Mouse (Mus musculus) gastrocnemius, postnatal 10 days (tissue): ENCODE results near the gene Gm7247. TPM values are rescaled to one million over a fixed set of nuclear protein-coding genes. Genes with fewer than 3 reads are reported as not detected.
"Not testable (repeated sequence)": the region's sequence is repeated elsewhere in the genome, so short reads cannot be mapped to it uniquely, and the experiment has no call there.

Source experiments
- DNase-seq: peaks from one replicate; pipeline ENCODE4 v3.0.0; 2021; ENCODE audit warnings: mixed read lengths
- total RNA-seq, 2 experiments: library from RNA; stranded (reverse); gene quantifications; 2 replicates each; pipeline ENCODE4 v1.2.3; 2021

The Gm7247 gene
- total RNA-seq, 2 experiments from 2014 or later, result not detected

DNA sequence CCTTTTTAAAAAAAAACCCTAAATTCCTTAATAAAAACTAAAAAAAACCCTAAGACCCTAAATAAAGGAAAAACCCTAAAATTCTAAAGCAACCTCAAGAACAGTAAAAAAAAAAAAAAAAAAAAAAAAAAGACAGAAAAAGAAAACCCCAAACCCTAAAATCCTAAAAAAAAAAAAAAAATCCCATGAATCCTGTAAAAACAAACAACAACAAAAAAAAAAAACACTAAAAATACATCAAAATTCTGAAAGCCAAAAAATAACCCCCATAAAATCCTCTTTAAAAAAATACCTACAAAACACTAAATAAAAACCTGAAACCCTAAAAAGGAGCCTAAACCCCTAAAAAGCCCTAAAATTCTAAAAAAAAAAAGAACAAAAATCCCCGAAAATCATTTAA, 135.4 kb downstream of the Gm7247 start:
- no peak for DNase-seq

DNA sequence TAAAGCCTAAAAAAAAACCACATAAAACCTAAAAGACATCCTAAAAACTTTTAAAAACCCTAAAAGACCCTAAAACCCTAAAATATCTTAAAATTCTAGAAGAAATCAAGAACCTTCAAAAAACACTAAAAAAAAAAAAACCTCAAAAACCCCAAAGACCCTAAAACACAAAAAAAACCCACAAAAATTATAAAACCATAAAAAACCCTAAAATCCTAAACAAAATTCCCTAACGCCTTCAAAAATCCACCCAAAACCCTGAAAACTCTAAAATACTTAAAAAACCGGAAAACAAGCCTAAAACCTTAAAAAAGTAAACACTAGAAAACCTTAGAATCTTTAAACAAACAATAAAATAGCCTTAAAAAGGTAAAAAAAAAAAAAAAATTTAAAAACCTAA, 136.4 kb downstream of the Gm7247 start:
- DNase-seq, result no peak

DNA sequence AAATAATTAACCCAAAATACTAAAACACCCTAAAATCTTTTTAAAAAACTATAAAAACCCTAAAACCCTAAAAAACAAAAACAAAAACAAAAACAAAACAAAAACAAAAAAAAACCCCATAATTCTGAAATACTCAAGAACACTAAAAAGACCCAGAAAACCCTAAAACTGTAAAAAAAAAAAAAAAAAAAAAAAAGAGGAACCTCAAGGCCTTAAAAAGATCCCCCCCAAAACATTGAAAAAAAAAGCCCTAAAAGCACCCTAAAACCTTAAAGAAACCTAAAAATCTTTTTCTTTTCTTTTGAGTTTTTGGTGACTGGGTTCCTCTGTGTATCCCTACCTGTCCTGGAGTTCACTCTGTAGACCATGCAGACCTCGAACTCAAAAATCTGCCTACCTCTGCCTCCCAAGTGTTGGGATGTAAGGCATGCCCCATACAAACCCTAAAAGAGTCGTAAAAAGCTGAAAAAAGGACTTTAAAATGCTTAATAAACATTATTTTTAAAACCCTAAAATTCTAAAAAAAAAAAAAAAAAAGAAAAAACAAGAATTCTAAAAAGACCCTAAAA, 138.2 kb downstream of the Gm7247 start:
- DNase-seq, result no peak

DNA sequence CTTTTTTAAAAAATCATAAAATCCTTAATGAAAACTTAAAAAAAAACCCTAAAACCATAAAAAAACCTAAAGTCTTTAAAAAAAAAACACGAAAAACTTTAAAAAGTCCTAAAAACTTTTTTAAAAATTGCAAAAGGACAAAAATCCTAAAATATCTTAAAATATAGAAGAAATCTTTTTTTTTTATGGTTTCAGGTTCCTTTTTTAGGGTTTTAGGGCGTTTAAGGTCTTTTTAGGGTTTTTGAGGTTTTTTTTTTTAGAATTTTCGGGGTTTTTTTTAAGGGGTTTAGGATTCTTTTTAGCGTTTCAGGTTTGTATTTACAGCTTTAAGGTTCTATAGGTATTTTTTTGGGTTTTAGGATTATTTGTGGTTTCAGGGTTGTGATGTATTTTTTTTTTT, 138.9 kb downstream of the Gm7247 start:
- no peak for DNase-seq

DNA sequence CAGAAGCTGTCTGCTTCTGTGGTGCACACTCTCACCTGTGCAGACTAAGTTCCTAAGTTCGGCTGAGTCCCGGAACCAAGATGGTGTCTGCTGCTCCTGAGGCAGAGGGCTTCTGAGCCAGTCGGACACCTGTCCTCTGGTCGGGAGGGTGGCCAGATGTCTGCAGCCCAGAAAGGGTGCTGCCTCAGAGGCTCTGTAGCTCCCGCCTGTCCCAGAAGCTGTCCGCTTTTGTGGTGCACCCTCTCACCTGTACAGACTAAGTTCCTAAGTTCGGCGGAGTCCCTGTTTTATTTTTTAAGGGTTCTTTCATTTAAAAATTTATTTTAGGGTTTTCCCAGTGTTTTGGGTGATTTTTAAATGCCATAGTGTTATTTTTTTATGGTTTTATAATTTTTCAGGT, 145.9 kb downstream of the Gm7247 start:
- DNase-seq, result no peak

DNA sequence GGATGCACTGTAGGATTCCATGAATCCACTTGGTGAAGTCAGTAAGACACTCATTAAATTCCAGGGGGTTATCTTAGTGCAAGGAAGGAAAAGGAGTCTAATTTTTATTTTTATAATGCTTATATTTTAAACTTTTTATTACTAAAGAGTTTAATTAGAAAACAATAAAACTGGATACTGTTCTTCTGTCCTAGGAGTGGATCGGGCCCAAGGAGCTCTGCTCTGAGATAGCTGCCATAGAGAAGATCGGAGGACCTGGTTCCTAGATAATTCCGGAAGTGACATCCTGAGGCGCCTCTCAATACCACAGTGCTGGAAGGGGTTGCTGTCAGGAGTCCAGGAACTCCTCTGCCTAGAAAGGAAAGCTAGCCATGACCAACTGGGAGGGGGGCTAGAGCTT, 190.9 kb downstream of the Gm7247 start, which contains the start of gene Gm5622:
TSS of gene Gm5622 (plus strand) at position 301 of the 400 bp plus-strand sequence.
- no peak for DNase-seq

DNA sequence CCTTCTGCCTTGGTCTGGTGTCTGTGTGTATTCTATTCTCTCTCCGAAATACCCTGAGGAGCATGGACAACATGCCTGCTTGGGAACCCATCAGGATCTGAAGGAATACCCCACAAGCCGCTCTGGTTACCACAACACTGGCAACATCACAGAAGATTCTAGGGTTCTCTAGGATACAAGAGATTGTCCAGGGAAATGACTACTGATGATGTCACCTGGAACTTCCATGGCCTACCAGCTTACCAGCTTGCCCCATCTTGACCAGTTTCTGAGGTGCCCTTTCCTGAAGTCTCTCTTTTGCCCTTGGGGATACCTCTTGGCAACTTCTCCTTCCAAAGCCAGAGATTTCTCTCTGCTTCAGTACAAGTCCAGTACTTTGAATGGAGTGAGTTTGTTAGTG, 212.4 kb downstream of the Gm7247 start, which contains the start of gene Gm17175:
TSS of gene Gm17175 (minus strand) at position 101 of the 400 bp plus-strand sequence.
- DNase-seq, result not testable (repeated sequence)

DNA sequence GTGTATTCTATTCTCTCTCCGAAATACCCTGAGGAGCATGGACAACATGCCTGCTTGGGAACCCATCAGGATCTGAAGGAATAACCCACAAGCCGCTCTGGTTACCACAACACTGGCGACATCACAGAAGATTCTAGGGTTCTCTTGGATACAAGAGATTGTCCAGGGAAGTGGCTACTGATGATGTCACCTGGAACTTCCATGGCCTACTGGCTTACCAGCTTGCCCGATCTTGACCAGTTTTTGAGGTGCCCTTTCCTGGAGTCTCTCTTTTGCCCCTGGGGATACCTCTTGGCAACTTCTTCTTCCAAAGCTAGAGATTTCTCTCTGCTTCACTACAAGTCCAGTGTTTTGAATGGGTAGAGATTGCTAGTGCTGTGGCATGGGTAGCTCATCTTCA, 230.5 kb downstream of the Gm7247 start, which contains the start of gene Gm17174:
TSS of gene Gm17174 (minus strand) at position 101 of the 400 bp plus-strand sequence.
- DNase-seq, result not testable (repeated sequence)

DNA sequence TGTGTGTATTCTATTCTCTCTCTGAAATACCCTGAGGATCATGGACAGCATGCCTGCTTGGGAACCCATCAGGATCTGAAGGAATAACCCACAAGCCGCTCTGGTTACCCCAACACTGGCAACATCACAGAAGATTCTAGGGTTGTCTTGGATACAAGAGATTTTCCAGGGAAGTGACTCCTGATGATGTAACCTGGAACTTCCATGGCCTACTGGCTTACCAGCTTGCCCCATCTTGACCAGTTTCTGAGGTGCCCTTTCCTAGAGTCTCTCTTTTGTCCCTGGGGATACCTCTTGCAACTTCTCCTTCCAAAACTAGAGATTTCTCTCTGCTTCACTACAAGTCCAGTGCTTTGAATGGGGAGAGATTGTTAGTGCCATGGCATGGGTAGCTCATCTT, 249.7 kb downstream of the Gm7247 start, which contains the start of gene Gm17078:
TSS of gene Gm17078 (minus strand) at position 101 of the 400 bp plus-strand sequence.
- DNase-seq, result no peak

Other genes with a start within 250 kb of the Gm7247 start
- gene Eddm3b, start 247.3 kb upstream of the Gm7247 start, total RNA-seq, result not detected
- 1 to 10 TPM in 1 of 2 experiments, under 1 TPM in 1; 0.61 to 1.0 TPM for gene Rnase6, start 237.8 kb upstream of the Gm7247 start, total RNA-seq
- not detected for gene Rnase1, start 215.0 kb upstream of the Gm7247 start, total RNA-seq
- not detected for gene Rnase2b, start 199.5 kb upstream of the Gm7247 start, total RNA-seq
- gene Ang2, start 162.6 kb upstream of the Gm7247 start, total RNA-seq, result under 1 TPM in 1 of 2 experiments, not detected in 1; 0.63 TPM
- not detected for gene Ear14, start 158.4 kb upstream of the Gm7247 start, total RNA-seq
- not detected for gene Rnase2a, start 105.6 kb upstream of the Gm7247 start, total RNA-seq
- not detected for gene Vmn2r88, start 49.1 kb downstream of the Gm7247 start, total RNA-seq
- not detected for gene Vmn2r89, start 90.1 kb downstream of the Gm7247 start, total RNA-seq
- gene Gm5622, start 191.0 kb downstream of the Gm7247 start, total RNA-seq, result not detected
- gene Gm17175, start 212.3 kb downstream of the Gm7247 start, total RNA-seq, result not detected
- not detected for gene Gm17174, start 230.4 kb downstream of the Gm7247 start, total RNA-seq
- not detected for gene Gm17078, start 249.6 kb downstream of the Gm7247 start, total RNA-seq